Mouse (Mus musculus): ENCODE data around the gene C1qtnf6. TPM values are rescaled to one million over a fixed set of nuclear protein-coding genes. Genes with fewer than 3 reads are reported as not detected.

C1qtnf6 gene
- total RNA-seq (2023; ENCODE audit: inconsistent age), result not detected in 4 replicates

DNA sequence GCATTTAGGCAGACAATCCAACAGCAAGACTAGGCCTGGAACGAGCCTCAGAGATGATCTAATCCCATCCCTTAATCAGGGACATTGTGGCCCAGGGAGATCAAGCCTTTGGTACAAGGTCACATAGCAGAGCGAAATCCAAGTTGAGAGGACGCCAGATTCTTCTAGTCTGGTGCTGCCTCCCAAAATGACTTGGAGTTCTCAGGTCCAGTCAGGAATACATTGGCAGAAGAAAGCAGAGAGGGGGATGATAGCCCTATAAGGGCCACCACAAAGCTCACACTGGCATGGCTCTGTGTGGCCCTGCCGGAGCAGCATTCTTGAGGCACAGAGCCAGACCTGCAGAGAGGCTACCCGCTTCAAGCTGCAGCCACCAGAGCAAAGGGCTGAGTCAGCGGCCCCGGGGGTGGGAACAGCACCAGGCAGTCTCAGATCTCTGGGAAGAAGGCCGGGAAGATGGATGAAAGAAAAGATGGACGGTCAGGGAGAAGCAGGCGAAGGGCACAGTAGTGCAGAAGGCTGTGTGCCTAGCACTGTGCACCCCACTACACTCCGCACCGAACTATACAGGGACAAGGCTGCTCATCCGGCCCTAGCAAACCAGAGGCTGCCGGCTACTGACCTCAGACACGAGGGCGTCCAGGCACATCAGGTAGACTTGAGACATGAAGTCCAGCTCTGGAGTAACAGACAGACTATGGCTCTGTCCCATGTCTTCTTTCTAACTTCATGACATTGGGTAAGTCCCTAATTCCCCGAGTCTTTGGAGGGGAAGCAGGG lies at the start of gene C1qtnf6:
Gene C1qtnf6, minus strand, starts transcription at position 746 of the 780 bp plus-strand sequence.

DNA sequence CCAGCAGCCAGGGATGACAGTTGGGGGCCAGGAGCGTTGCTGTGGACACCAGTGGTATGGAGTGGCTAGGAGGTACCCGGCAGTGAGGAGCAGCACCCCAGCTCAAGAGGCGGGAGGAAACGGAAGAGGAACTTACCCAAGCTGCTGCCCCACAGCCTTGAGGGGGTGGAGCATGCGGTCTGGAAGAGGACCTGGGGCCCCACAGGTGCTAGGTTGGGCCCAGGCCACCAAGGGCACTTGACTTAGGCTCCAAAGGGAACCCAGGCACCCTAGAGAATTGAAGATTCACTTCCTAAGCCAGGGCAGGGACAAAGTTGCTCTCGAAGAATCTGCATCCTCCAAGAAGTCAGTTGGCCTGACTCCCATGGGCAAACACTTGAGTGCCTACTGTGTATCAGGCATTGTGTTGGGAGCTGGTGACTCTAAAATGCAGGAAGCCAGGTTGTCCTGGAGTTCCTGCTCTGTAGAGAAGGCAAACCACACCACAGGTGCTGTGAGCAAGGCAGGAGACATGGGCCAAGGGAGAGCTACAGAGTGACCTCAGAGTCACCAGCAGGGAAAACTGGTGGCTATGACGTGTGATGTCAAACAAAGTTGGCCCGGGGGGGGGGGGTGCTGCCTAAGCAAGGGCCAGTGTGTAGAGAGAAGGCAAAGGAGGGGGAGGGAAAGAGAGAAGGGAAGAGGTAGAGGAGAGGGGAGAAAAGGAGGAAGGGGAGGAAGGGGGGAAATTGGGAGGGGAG lies 41.6 kb upstream of the C1qtnf6 start, which contains the start of gene Rac2:
Gene Rac2, minus strand, starts transcription at position 126 of the 740 bp plus-strand sequence.

DNA sequence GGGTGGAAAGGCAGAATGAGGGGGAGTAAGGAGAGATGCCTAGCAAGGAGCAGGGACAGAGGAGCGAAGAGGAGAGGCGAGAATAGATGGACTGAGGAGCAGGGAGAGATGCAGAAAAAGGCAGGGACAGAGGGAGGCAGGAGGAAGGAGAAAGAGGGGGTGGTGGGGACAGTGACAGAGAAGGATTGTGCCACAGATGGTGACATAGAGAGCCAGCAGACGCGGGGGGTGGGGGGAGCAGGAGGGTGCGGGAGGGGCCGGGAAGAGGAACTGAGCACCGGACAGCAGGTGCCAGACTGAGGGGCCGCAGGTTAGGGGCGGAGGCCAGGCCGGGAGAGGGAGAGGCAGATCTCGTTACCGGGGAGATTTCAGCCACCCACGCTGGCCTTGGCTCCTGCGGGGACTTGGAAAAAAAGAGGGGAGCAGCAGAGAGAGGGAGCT lies 13.4 kb upstream of the C1qtnf6 start, which contains the start of gene Sstr3:
Gene Sstr3, minus strand, starts transcription at position 125 of the 441 bp plus-strand sequence.

DNA sequence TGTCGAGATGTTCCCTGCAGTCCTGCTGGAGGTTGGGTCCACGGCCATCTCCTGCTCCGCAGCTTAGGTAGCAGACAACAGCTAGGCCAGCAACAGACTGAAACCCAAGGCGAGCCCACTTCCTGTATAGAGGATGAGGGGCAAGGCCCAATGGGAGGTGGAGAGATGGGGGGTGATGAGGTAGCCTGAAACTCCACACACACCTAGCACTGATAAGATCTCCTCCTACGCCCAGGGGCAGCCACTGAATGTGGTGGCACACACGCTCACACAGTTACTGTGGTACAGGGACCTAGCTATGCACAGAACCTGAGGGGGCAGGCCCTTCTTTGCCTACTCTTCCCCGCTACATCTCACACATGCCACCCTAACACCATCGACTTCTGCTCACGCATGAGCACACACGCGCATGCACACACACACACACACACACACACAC lies 36.2 kb downstream of the C1qtnf6 start, which contains the start of gene Il2rb:
Gene Il2rb, minus strand, starts transcription at position 304 of the 439 bp plus-strand sequence.

Other genes with a start within 250 kb of the C1qtnf6 start
- 0.42 to 1.9 TPM (median 0.95 TPM) in 4 replicates for gene Csf2rb2, start 225.7 kb downstream of the C1qtnf6 start, total RNA-seq (2023; ENCODE audit: inconsistent age)
- gene Csf2rb, start 205.7 kb downstream of the C1qtnf6 start, total RNA-seq (2023; ENCODE audit: inconsistent age), result 24.3 to 48.8 TPM (median 30.5 TPM) in 4 replicates
- gene Tex33, start 135.5 kb downstream of the C1qtnf6 start, total RNA-seq (2023; ENCODE audit: inconsistent age), result not detected in 4 replicates
- 1.5 to 3.0 TPM (median 1.7 TPM) in 4 replicates for gene Tst, start 125.5 kb downstream of the C1qtnf6 start, total RNA-seq (2023; ENCODE audit: inconsistent age)
- 21.0 to 27.2 TPM (median 24.3 TPM) in 4 replicates for gene Mpst, start 125.0 kb downstream of the C1qtnf6 start, total RNA-seq (2023; ENCODE audit: inconsistent age)
- 0.42 TPM in 1 of 4 replicates, not detected in the others for gene Kctd17, start 102.9 kb downstream of the C1qtnf6 start, total RNA-seq (2023; ENCODE audit: inconsistent age)
- not detected in 4 replicates for gene Tmprss6, start 62.8 kb downstream of the C1qtnf6 start, total RNA-seq (2023; ENCODE audit: inconsistent age)
- gene Il2rb, start 36.1 kb downstream of the C1qtnf6 start, total RNA-seq (2023; ENCODE audit: inconsistent age), result 3.6 to 6.8 TPM (median 4.8 TPM) in 4 replicates
- gene Sstr3, start 13.3 kb upstream of the C1qtnf6 start, total RNA-seq (2023; ENCODE audit: inconsistent age), result not detected in 4 replicates
- 801 to 929 TPM (median 877 TPM) in 4 replicates for gene Rac2, start 41.4 kb upstream of the C1qtnf6 start, total RNA-seq (2023; ENCODE audit: inconsistent age)
- 149 to 159 TPM (median 153 TPM) in 4 replicates for gene Cyth4, start 65.6 kb upstream of the C1qtnf6 start, total RNA-seq (2023; ENCODE audit: inconsistent age)
- 0.27 TPM in 1 of 4 replicates, not detected in the others for gene Elfn2, start 187.4 kb upstream of the C1qtnf6 start, total RNA-seq (2023; ENCODE audit: inconsistent age)
- gene Mfng, start 242.1 kb upstream of the C1qtnf6 start, total RNA-seq (2023; ENCODE audit: inconsistent age), result 68.2 to 81.4 TPM (median 78.0 TPM) in 4 replicates